Mouse (Mus musculus) embryonic stem cell, embryonic (primary cell): Measurements from ENCODE around the gene Abcc4.

Experiments used
- CTCF ChIA-PET, 4 experiments: fragments of 300-600 bp in 2 of 4; fragments of 350-600 bp in 2 of 4; sonication (Branson Sonifier 250); formaldehyde crosslinking; loops; one replicate each; lab custom pipeline; 2022; ENCODE audit warnings: inconsistent platforms in 2 of 4; lab: Charles Lee
- POLR2A ChIA-PET, 4 experiments: fragments of 300-600 bp in 2 of 4; fragments of 350-600 bp in 2 of 4; sonication (Branson Sonifier 250); formaldehyde crosslinking; loops; one replicate each; lab custom pipeline; 2022; ENCODE audit warnings: antibody characterized with exemption in 4 of 4, inconsistent platforms in 1 of 4; lab: Charles Lee

Gene Abcc4

GRCm38 (mm10) chr14:118482320-118482719, 223.7 kb downstream of the Abcc4 start:
- ChIA-PET POLR2A (no interaction called here), CTCF (no interaction called here)

DNA sequence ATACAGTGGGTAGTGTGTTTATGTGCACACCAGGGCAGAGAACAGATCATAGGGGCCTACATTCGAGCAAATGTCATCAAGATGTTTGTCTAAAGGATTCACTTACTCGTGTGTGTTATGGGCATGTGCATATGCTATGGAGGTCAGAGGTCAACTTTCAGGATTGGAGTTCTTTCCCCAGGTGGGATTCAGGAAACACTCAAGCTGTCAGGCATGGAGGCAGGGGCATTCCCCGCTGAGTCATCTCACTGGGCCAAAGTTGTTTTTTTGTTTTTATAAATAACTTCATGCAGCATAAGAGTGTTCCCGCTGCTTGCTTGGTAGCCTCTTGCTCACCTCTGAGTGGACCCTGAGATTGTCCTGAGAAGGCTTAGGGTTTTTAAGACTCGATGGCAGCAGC, 224.2 kb downstream of the Abcc4 start:
- ChIA-PET CTCF (no interaction called here), POLR2A (no interaction called here)

- POLR2A ChIA-PET = no interaction called here
- CTCF ChIA-PET = interaction anchor here in 3 of 4 experiments (0.7 to 2.1 kb wide), 10 partner anchors 15 to 343 kb away, joined by 3 to 11 read pairs (median 3); no protein-coding TSS in a partner anchor
These were observed 229.7 kb downstream of the Abcc4 start for GRCm38 (mm10) chr14:118476329-118476728.

DNA sequence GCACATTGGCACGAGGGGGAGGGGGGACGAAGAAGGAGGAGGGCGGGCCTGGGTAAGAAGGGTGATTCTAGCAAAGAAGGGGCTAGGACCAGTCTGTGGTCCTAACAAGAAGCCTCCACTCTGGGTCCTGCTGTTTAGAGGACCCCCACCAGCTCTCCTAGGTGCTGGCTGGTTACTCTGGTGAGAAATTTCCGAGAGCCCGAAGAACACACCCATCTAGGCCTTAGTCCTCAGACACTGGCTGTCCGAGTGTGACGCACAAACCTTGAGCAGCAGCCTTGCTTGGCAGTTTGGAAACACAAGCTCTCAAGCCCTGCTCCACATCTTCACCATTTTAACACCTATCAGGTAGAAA, 230.9 kb downstream of the Abcc4 start:
- CTCF ChIA-PET = interaction anchor here in 2 of 4 experiments (0.9 to 2.2 kb wide), 5 partner anchors 16 to 293 kb away, joined by 3 to 9 read pairs (median 5); no protein-coding TSS in a partner anchor
- POLR2A ChIA-PET = interaction anchor here in 1 of 4 experiments (1.4 kb wide), 1 partner anchor 238 kb away, joined by 4 read pairs; the partner anchor contains the start of gene Sox21

GRCm38 (mm10) chr14:118474226-118475099, 231.6 kb downstream of the Abcc4 start:
- ChIA-PET CTCF (interaction anchor here in 2 of 4 experiments (0.9 to 2.2 kb wide), 5 partner anchors 16 to 293 kb away, joined by 3 to 6 read pairs (median 3); no protein-coding TSS in a partner anchor), POLR2A (interaction anchor here in 3 of 4 experiments (0.9 to 1.4 kb wide), 3 partner anchors 16 to 272 kb away, joined by 4 to 7 read pairs (median 4); partner anchors contain the start of gene Sox21 (in 1 of the 3))

- ChIA-PET POLR2A (interaction anchor here (0.6 to 1.0 kb wide), 4 partner anchors 17 to 271 kb away, joined by 3 to 7 read pairs (median 4); partner anchors contain the start of gene Sox21 (in 1 of the 4)), CTCF (interaction anchor here in 2 of 4 experiments (0.6 to 2.2 kb wide), 4 partner anchors 161 to 294 kb away, joined by 3 to 6 read pairs (median 4); no protein-coding TSS in a partner anchor)
These were observed 232.2 kb downstream of the Abcc4 start for GRCm38 (mm10) chr14:118473831-118474193.

DNA sequence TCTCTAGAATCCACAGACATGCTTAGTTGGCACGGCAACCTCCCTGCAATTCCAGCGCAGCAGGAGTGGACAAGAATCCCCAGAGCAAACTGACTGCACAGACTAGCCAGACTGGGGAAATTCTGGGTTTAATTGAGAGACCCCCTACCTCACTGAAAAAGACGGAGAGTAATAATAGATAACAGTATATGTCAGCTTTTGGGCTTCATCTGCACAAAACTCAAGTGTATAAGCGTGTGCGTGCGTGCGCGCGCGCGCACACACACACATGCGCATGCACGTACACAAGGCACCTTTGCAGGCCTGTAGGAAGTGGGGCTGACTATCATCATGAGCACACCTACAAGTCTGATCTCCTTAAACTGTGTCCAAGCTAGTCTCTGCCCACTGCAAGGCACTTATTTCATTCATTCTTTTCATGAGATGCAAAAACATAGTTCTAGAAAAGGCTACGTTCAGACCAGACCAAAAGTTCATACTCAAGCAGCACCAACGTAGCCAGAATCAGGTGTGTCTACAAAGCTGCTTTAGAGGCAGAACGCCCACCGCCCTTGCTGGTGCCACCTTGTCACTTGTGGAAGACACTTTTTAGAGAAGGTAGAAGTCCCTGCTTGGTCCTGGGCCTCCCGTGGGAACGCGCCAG, 232.7 kb downstream of the Abcc4 start:
- CTCF ChIA-PET = interaction anchor here in 2 of 4 experiments (0.6 to 2.2 kb wide), 3 partner anchors 266 to 295 kb away, joined by 3 to 5 read pairs (median 3); no protein-coding TSS in a partner anchor

GRCm38 (mm10) chr14:118465331-118465730, 240.7 kb downstream of the Abcc4 start:
- POLR2A ChIA-PET = interaction anchor here in 1 of 4 experiments (0.6 kb wide), 1 partner anchor 32 kb away, joined by 4 read pairs; no protein-coding TSS in a partner anchor
- CTCF ChIA-PET = interaction anchor here in 1 of 4 experiments (0.8 kb wide), 1 partner anchor 39 kb away, joined by 3 read pairs; no protein-coding TSS in a partner anchor

More for the DNA sequence above, 232.7 kb downstream of the Abcc4 start:
- POLR2A ChIA-PET = interaction anchor here in 3 of 4 experiments (0.6 to 1.0 kb wide), 3 partner anchors 122 to 270 kb away, joined by 3 to 7 read pairs (median 3); partner anchors contain the start of gene Sox21 (in 1 of the 3)

GRCm38 (mm10) chr14:118464401-118464800, 241.6 kb downstream of the Abcc4 start:
- ChIA-PET POLR2A (no interaction called here), CTCF (no interaction called here)

- POLR2A ChIA-PET = no interaction called here
- CTCF ChIA-PET = no interaction called here
These were observed 253.4 kb downstream of the Abcc4 start for GRCm38 (mm10) chr14:118452572-118452971.

DNA sequence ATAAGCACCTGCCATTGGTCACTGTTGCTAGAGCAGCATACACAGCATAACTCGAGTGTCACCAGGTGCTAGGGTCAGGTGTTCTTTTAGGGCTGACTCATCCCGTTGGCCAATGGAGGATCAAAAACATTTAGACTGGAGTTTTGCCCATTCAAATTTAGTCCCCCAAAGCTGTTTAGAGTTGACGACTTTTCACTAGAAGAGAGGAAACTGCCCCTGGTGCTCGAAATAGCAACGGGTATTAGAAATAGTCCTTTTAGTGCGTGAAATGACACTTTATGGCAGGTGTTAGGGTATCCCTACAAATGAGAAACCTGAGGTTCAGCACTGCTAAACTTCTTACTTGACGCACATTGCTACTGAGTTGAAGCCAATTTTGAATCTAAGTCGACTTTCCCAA, 265.9 kb downstream of the Abcc4 start:
- ChIA-PET POLR2A (no interaction called here), CTCF (no interaction called here)

- ChIA-PET CTCF (interaction anchor here in 2 of 4 experiments (0.7 to 1.2 kb wide), 4 partner anchors 40 to 331 kb away, joined by 3 to 4 read pairs (median 3); no protein-coding TSS in a partner anchor), POLR2A (interaction anchor here in 2 of 4 experiments (0.8 to 1.4 kb wide), 8 partner anchors 9 to 284 kb away, joined by 3 to 5 read pairs (median 4); no protein-coding TSS in a partner anchor)
These were observed 268.7 kb downstream of the Abcc4 start for GRCm38 (mm10) chr14:118437156-118437931.

DNA sequence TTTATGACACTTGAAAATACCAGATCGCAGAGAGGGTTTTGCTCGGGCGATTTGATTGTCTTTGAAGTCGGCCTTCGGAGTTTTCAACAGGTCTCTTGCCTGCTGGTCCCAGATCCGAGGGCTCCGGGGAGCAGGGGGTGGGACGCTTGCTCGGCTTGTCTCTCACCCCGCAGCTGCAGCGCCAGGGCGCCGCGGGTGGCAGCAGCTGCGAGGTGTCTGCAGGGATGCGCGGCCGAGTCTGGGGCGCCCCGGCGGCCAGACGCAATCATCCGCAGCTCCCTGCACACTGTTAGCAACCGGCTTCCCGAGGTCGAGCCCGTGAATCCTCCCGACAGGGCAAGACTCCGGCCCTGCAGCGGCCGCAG, 269.2 kb downstream of the Abcc4 start:
- POLR2A ChIA-PET = interaction anchor here in 2 of 4 experiments (0.8 to 1.4 kb wide), 8 partner anchors 9 to 283 kb away, joined by 3 to 5 read pairs (median 4); no protein-coding TSS in a partner anchor
- CTCF ChIA-PET = interaction anchor here in 2 of 4 experiments (0.6 to 1.2 kb wide), 5 partner anchors 40 to 332 kb away, joined by 3 to 4 read pairs (median 3); no protein-coding TSS in a partner anchor

- POLR2A ChIA-PET = no interaction called here
- CTCF ChIA-PET = no interaction called here
These were observed 270.2 kb downstream of the Abcc4 start for GRCm38 (mm10) chr14:118435676-118436330.

DNA sequence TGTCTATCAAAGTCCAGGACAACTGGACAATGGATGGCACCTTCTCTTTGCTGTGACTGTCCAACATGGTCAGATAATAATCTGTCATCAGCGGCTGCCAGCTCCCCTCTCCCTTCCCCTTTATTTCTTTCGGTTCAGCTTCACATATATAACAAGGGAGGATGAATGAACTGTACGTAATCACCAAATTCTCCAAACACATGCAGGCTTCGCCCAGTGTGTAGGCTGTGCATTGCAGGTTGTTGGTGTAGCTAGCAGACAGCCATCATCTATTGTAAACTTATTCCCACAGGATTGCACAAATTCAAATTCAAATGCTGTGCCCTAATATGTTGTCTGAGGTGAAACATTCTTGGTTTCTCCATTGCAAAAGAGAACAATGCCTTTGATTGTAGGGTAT, 271.2 kb downstream of the Abcc4 start:
- ChIA-PET POLR2A (no interaction called here), CTCF (interaction anchor here in 1 of 4 experiments (0.6 kb wide), 1 partner anchor 207 kb away, joined by 3 read pairs; no protein-coding TSS in a partner anchor)

GRCm38 (mm10) chr14:118433848-118434247, 272.2 kb downstream of the Abcc4 start:
- CTCF ChIA-PET = interaction anchor here in 1 of 4 experiments (1.2 kb wide), 1 partner anchor 121 kb away, joined by 3 read pairs; no protein-coding TSS in a partner anchor

More at GRCm38 (mm10) chr14:118433848-118434247, 272.2 kb downstream of the Abcc4 start:
- POLR2A ChIA-PET = interaction anchor here in 1 of 4 experiments (0.6 kb wide), 1 partner anchor 10 kb away, joined by 3 read pairs; no protein-coding TSS in a partner anchor
